Mouse (Mus musculus) neural tube, embryonic 15.5 days (tissue): ENCODE measurements around the gene Hmcn2. TPM values are rescaled to one million over a fixed set of nuclear protein-coding genes. Genes with fewer than 3 reads are reported as not detected.

Experiments
- ATAC-seq: fragments of 200-750 bp; cut with Nextera tagmentation; 2 replicates; pipeline ENCODE4 v1.8.0; 2017; ENCODE audit warnings: mild to moderate bottlenecking, moderate TSS enrichment, moderate library complexity; ENCODE audit not compliant: low FRiP score
- H3K27ac ChIP-seq: fragments of 300-500 bp; sonication (generic); replicated peaks from 2 replicates; pipeline ENCODE4 v1.5.1; 2015; ENCODE audit warnings: mild to moderate bottlenecking, inconsistent platforms
- H3K27me3 ChIP-seq: fragments of 300-500 bp; sonication (generic); replicated peaks from 2 replicates; pipeline ENCODE4 v1.6.1; 2015; ENCODE audit warnings: inconsistent platforms
- H3K36me3 ChIP-seq: fragments of 300-500 bp; sonication (generic); 2 replicates; pipeline ENCODE4 v1.6.1; 2015; ENCODE audit warnings: inconsistent platforms
- H3K4me1 ChIP-seq: fragments of 300-500 bp; sonication (generic); 2 replicates; pipeline ENCODE4 v1.6.1; 2015; ENCODE audit warnings: inconsistent platforms
- H3K4me2 ChIP-seq: fragments of 300-500 bp; sonication (generic); 2 replicates; pipeline ENCODE4 v1.6.1; 2015; ENCODE audit warnings: inconsistent platforms, mild to moderate bottlenecking, moderate library complexity
- H3K4me3 ChIP-seq: fragments of 300-500 bp; sonication (generic); replicated peaks from 2 replicates; pipeline ENCODE4 v1.5.1; 2015; ENCODE audit warnings: mild to moderate bottlenecking, inconsistent platforms
- H3K9ac ChIP-seq: fragments of 300-500 bp; sonication (generic); replicated peaks from 2 replicates; pipeline ENCODE4 v1.6.1; 2015; ENCODE audit warnings: mild to moderate bottlenecking, inconsistent platforms
- H3K9me3 ChIP-seq: fragments of 300-500 bp; sonication (generic); replicated peaks from 2 replicates; pipeline ENCODE4 v1.6.1; 2016; ENCODE audit warnings: inconsistent platforms
- WGBS: fragments of 180-500 bp; shearing (Covaris S2); methylation state at CpG from one replicate; pipeline ENCODE4 v1.1.7; 2015; ENCODE audit warnings: mixed read lengths; 5-methylcytosine and 5-hydroxymethylcytosine counted together
- polyA plus RNA-seq: library from polyadenylated mRNA; unstranded; fragments of >200 nt; fragmentation: Nextera tagmentation; extraction: Ambion mirVana; gene quantifications from 2 replicates; pipeline ENCODE4 v1.2.1, GENCODE M21; 2015

Gene Hmcn2
- polyA plus RNA-seq, 1 experiment from 2014 or later = 0.44 TPM

- no peak overlapping the region for H3K4me2 ChIP-seq
- no peaks in the 10 kb centered on the region for H3K36me3 ChIP-seq
- no peaks in the 10 kb centered on the region for H3K9me3 ChIP-seq
- H3K9ac ChIP-seq = no peak overlapping the region
- no peak for ATAC-seq
- no peak overlapping the region for H3K4me3 ChIP-seq
- H3K4me1 ChIP-seq = peaks cover 48% of the 10 kb centered on the region
- WGBS = 95% methylated on average over 8 of the region's 8 CpGs
- peaks cover 46% of the 10 kb centered on the region for H3K27me3 ChIP-seq
- no peak overlapping the region for H3K27ac ChIP-seq
Observed at GRCm38 (mm10) chr2:31492308-31492707, 178.1 kb downstream of the Hmcn2 start.

GRCm38 (mm10) chr2:31493243-31493642 is 179.0 kb downstream of the Hmcn2 start:
- no peaks in the 10 kb centered on the region for H3K9me3 ChIP-seq
- peaks cover 44% of the 10 kb centered on the region for H3K27me3 ChIP-seq
- H3K4me2 ChIP-seq = no peak overlapping the region
- no peaks in the 10 kb centered on the region for H3K36me3 ChIP-seq
- whole genome bisulfite sequencing = 14% methylated on average over 11 of the region's 11 CpGs
- peaks cover 51% of the 10 kb centered on the region for H3K4me1 ChIP-seq
- no peak overlapping the region for H3K4me3 ChIP-seq
- no peak overlapping the region for H3K9ac ChIP-seq
- ATAC-seq = no peak
- no peak overlapping the region for H3K27ac ChIP-seq

GRCm38 (mm10) chr2:31494315-31494714 is 180.1 kb downstream of the Hmcn2 start:
- Histone ChIP-seq H3K36me3 (no peaks in the 10 kb centered on the region), H3K27me3 (peaks cover 50% of the 10 kb centered on the region), H3K9ac (no peak overlapping the region), H3K4me2 (no peak overlapping the region), H3K9me3 (no peaks in the 10 kb centered on the region), H3K4me3 (no peak overlapping the region), H3K27ac (no peak overlapping the region), H3K4me1 (peaks cover 46% of the 10 kb centered on the region)
- ATAC-seq = no peak
- WGBS = 33% methylated on average over 5 of the region's 5 CpGs

DNA sequence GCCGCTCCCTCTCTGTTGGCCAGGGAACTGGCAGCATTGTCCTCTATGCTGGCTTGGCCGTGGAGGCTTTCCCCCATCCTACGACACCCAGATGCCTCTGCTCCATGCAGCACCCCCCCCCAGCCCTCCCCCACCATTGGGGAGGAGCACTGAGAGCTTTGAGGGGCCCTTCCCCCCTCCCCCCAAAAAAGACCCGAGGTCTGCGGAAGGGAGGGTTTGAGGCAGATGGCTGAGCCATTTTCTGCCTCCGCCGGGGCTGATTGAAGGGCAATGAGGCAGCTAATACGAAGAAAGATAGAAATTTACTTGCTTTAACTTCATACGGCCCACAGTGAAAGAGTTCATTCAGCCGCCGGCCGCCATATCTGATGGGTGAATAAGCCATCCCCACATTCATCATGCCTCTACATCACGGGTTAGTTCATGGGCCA is 180.8 kb downstream of the Hmcn2 start:
- H3K9ac ChIP-seq = no peak overlapping the region
- H3K4me1 ChIP-seq = peaks cover 52% of the 10 kb centered on the region
- no peak overlapping the region for H3K4me3 ChIP-seq
- peak overlapping the region; percentile 37 for H3K4me2 ChIP-seq
- no peak overlapping the region for H3K27ac ChIP-seq
- H3K36me3 ChIP-seq = no peaks in the 10 kb centered on the region
- 0 out of 2 replicates have a peak, but pooled peaks have one; percentile 40 for ATAC-seq
- peaks cover 49% of the 10 kb centered on the region for H3K27me3 ChIP-seq
- no peaks in the 10 kb centered on the region for H3K9me3 ChIP-seq
- WGBS = 10% methylated on average over 13 of the region's 13 CpGs

- Histone ChIP-seq H3K36me3 (no peaks in the 10 kb centered on the region), H3K27ac (no peak overlapping the region), H3K27me3 (peaks cover 47% of the 10 kb centered on the region), H3K9me3 (no peaks in the 10 kb centered on the region), H3K4me2 (no peak overlapping the region), H3K4me1 (peaks cover 57% of the 10 kb centered on the region), H3K4me3 (no peak overlapping the region), H3K9ac (no peak overlapping the region)
- ATAC-seq = no peak
- WGBS = 7% methylated on average over 1 of the region's 1 CpGs
Observed at GRCm38 (mm10) chr2:31496141-31496540, 181.9 kb downstream of the Hmcn2 start.

DNA sequence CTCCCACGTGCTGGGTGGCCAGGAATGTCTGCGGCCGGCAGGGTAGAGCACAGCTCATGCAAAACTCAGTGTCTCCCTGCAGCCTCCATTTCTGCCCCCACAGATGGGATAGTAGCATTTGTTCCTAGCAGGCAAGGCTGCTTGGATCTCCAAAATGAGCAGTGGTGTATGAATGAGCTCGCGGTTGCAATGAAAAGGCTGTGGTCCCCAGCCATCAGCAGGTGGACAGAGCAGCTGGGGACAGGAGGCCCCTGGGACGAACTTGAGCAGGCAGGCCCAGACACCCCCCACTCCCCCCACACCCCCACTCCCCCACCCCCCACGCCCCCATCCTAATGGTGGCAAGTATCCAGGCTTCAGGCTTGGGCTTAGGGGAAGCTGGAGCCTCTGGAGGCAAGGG is 182.9 kb downstream of the Hmcn2 start:
- Histone ChIP-seq H3K4me3 (no peak overlapping the region), H3K36me3 (no peaks in the 10 kb centered on the region), H3K27me3 (peaks cover 45% of the 10 kb centered on the region), H3K27ac (no peak overlapping the region), H3K4me1 (peaks cover 63% of the 10 kb centered on the region), H3K9ac (no peak overlapping the region), H3K9me3 (no peaks in the 10 kb centered on the region), H3K4me2 (no peak overlapping the region)
- WGBS = 21% methylated on average over 7 of the region's 7 CpGs
- ATAC-seq = no peak

DNA sequence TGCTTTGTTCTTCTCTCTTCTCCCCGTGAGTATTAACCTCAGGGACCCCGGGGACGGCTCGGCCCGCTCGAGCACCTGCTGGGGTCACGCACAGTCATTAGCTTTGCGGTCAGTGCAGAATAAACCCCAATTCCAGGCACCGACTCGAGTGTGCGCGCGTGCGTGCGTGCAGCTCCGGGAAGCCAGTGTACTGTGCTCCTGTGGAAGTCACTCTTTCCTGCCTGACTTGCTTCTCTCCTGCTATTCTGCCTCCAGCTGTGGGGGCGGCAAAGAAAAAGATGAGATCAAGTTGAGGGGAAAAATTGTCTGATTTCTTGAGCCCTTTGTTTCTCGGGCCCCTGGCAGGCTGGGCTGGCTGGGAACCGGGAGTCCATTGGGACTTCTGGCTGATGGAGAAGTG is 183.4 kb downstream of the Hmcn2 start:
- H3K27ac ChIP-seq = no peak overlapping the region
- H3K27me3 ChIP-seq = peaks cover 47% of the 10 kb centered on the region
- H3K9me3 ChIP-seq = no peaks in the 10 kb centered on the region
- ATAC-seq = no peak
- no peak overlapping the region for H3K4me2 ChIP-seq
- 27% methylated on average over 19 of the region's 19 CpGs for WGBS
- no peak overlapping the region for H3K9ac ChIP-seq
- peaks cover 66% of the 10 kb centered on the region for H3K4me1 ChIP-seq
- no peaks in the 10 kb centered on the region for H3K36me3 ChIP-seq
- no peak overlapping the region for H3K4me3 ChIP-seq

DNA sequence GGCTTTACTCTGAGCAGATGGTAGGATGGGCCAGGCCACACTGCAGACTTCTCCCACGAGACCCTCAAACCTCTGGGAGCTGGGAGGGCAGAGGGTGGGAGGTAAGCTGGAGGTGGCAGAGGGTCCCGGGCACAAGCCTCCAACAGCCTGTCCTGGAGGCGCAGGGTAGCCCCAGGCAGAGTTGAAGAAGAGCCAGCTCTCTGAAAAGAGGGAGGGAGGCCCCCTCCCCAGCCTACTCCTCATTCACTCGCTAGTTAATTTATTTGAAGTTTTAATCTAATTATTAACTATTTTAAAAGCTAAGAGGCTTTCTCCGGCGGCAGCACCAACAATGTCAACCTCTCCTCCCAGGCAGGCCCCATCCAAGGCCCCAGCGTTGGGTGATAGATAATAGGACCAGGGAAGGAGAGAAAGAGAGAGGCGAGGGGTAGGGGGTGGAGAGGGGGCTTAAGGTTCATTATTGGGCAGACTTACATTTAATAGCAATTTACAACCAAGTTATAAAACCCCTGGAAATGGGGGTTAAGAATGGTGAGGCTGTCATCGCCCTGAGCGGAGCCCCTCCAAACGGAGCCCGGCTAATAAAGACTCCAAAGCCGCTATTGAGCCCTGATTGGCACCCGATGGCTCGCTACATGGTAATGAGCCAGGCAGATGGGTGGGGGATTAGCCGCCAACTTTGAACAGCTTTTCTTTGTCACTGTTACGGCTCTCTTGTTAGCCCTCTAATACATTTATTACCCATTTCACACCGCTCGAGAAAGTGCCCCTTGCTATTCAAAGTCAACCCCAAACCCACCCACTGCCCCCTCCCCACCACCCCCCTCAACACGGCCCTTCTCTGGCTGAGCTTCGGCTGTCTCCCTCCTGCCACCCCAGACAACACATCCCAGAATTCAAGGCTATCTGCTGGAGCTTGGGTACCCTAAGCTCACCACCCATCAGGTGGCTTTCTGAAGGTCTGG is 185.4 kb downstream of the Hmcn2 start:
- WGBS = 12% methylated on average over 21 of the region's 21 CpGs
- no peak for ATAC-seq
- H3K27me3 ChIP-seq = peaks cover 61% of the 10 kb centered on the region

GRCm38 (mm10) chr2:31500292-31501204 is 186.3 kb downstream of the Hmcn2 start:
- 24% methylated on average over 24 of the region's 24 CpGs for WGBS
- H3K27ac ChIP-seq = no peak overlapping the region
- H3K9ac ChIP-seq = no peak overlapping the region
- no peak overlapping the region for H3K4me3 ChIP-seq
- H3K9me3 ChIP-seq = no peaks in the 10 kb centered on the region
- H3K36me3 ChIP-seq = no peaks in the 10 kb centered on the region
- H3K4me2 ChIP-seq = no peak overlapping the region
- ATAC-seq = no peak; the same call in 1 of the 2 replicates
- peaks cover 51% of the 10 kb centered on the region for H3K4me1 ChIP-seq
- H3K27me3 ChIP-seq = peaks cover 69% of the 10 kb centered on the region

More for the DNA sequence above, 185.4 kb downstream of the Hmcn2 start:
- Histone ChIP-seq H3K27ac (no peak overlapping the region), H3K4me2 (no peak overlapping the region), H3K4me1 (peaks cover 50% of the 10 kb centered on the region), H3K9me3 (no peaks in the 10 kb centered on the region), H3K36me3 (no peaks in the 10 kb centered on the region), H3K9ac (no peak overlapping the region), H3K4me3 (no peak overlapping the region)

DNA sequence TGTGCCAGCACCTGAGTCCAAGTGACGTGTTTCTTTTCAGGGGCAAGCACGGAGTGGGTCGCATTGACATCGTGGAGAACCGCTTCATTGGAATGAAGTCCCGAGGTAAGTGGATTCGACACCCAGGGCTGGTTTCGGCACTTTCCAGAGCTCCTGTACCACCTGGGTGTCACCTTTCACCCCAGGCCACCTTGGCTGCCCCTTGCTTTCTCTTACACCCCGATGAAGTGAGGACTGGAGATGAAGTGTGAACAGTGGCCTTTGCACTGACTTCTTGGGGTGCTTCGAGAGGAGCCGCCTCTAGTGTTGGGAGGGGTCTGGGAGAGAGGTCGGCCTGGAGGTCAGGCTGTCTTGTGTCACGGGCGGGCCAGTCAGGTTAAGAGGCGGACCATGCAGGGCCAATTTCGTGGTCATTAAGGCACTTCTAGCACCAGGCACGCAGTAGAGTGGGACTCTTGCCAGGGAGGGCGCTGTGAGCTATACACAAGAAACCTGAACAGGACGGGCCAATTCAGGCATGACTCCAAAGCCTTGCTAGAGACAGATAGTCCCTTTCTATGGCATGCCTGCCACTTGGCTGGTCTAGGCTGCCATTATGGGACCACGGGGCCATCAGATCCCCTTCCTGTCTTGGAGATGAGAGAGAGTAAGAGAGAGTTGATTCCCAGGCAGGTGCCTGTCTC is 187.4 kb downstream of the Hmcn2 start:
- Histone ChIP-seq H3K27ac (no peak overlapping the region), H3K9me3 (no peaks in the 10 kb centered on the region), H3K9ac (no peak overlapping the region), H3K4me1 (peaks cover 47% of the 10 kb centered on the region), H3K4me3 (no peak overlapping the region), H3K36me3 (no peaks in the 10 kb centered on the region), H3K27me3 (peaks cover 78% of the 10 kb centered on the region), H3K4me2 (no peak overlapping the region)
- no peak for ATAC-seq
- 38% methylated on average over 20 of the region's 20 CpGs for WGBS
